8 mouse cellular contexts compared by ENCODE assay signal in genomic region chr3:34019540-34020381, GRCm38 (mm10). TPM values are rescaled to one million over a fixed set of nuclear protein-coding genes. Genes with fewer than 3 reads are reported as not detected.
DNase-seq lines count a peak whose midpoint lies in the region; ATAC-seq and TF ChIP-seq lines count a peak whose summit lies in the region.

Fxr1 (plus strand) TSS chr3:34019943.

- H3K9me3 ChIP-seq in heart, embryonic 10.5 days = no peaks in the 10 kb centered on the region
- H3K9me3 ChIP-seq in kidney, embryonic 14.5 days (ENCODE audit: control insufficient read depth, low read length) = no peaks in the 10 kb centered on the region; the same call in 1 of the 2 replicates
- no peaks in the 10 kb centered on the region for H3K9me3 ChIP-seq in limb, embryonic 14.5 days (ENCODE audit: control insufficient read depth, low read length)
- H3K9me3 ChIP-seq in midbrain, embryonic 16.5 days (replicated peaks; ENCODE audit: control insufficient read depth, low read length, poor library complexity, severe bottlenecking) = no peaks in the 10 kb centered on the region

- peak within 1 kb of the TSS; percentile 62 for H3K4me2 ChIP-seq in kidney, embryonic 14.5 days (replicated peaks; ENCODE audit: low read depth, low read length)
- peak within 1 kb of the TSS; percentile 72 for H3K4me2 ChIP-seq in limb, embryonic 14.5 days (replicated peaks; ENCODE audit: low read depth, low read length, severe bottlenecking)
- H3K4me2 ChIP-seq in midbrain, embryonic 16.5 days (ENCODE audit: low read length) = peak within 1 kb of the TSS; percentile 78

- peak within 1 kb of the TSS; percentile 98 for H3K9ac ChIP-seq in kidney, embryonic 14.5 days (ENCODE audit: low read depth, low read length)
- H3K9ac ChIP-seq in limb, embryonic 14.5 days (ENCODE audit: low read depth, low read length, severe bottlenecking) = peak within 1 kb of the TSS; percentile 99
- H3K9ac ChIP-seq in midbrain, embryonic 16.5 days (ENCODE audit: low read depth, low read length) = peak within 1 kb of the TSS; percentile 99

- peak; percentile 62; the same call in 1 of the 2 replicates for TF ChIP-seq POLR2A in brain, embryonic 14.5 days (IDR thresholded peaks at IDR 0.05; ENCODE audit: borderline replicate concordance, extremely low read depth, insufficient read depth, insufficient read length, poor library complexity, severe bottlenecking)
- peak; percentile 88; the same call in 1 of the 2 replicates for TF ChIP-seq POLR2A in limb, embryonic 14.5 days (IDR thresholded peaks at IDR 0.05; ENCODE audit: borderline replicate concordance, extremely low read depth, insufficient read depth, insufficient read length)
- peak; percentile 69 for TF ChIP-seq POLR2A in spleen, adult 2 months (IDR thresholded peaks at IDR 0.05; ENCODE audit: low read depth, low read length)

- DNase-seq in B cell, adult 2 months = peak; percentile 80 to 82
- DNase-seq in brain, embryonic 14.5 days (ENCODE audit: low read depth) = peak; percentile 92
- DNase-seq in heart, embryonic 10.5 days (ENCODE audit: low spot score) = peak; percentile 91
- peak; percentile 85 for DNase-seq in limb, embryonic 14.5 days (ENCODE audit: low spot score)
- peak; percentile 62 to 76 for DNase-seq in spleen, adult 2 months (ENCODE audit: low read depth in 1 of 2, low spot score in 2 of 2)

- TF ChIP-seq CTCF in brain, embryonic 14.5 days (IDR thresholded peaks at IDR 0.05; ENCODE audit: borderline replicate concordance, extremely low read depth, insufficient read depth, insufficient read length) = no peak
- TF ChIP-seq CTCF in spleen, adult 2 months (IDR thresholded peaks at IDR 0.05; ENCODE audit: extremely low read depth, insufficient read depth, insufficient read length, insufficient replicate concordance) = no peak

- WGBS in heart, embryonic 10.5 days = 1% methylated on average over 64 of the region's 97 CpGs
- under 1% methylated on average over 40 of the region's 97 CpGs for WGBS in kidney, embryonic 14.5 days
- 2% methylated on average over 37 of the region's 97 CpGs for WGBS in limb, embryonic 14.5 days
- under 1% methylated on average over 68 of the region's 97 CpGs for WGBS in midbrain, embryonic 16.5 days
- WGBS in spleen, adult 2 months = 2% methylated on average over 77 of the region's 97 CpGs

- ATAC-seq in erythroblast, adult 5-6 weeks (replicated peaks; ENCODE audit: low FRiP score, poor library complexity, severe bottlenecking) = peak; percentile 89
- ATAC-seq in kidney, embryonic 14.5 days (ENCODE audit: low FRiP score, low TSS enrichment) = peak; percentile 98
- peak; percentile 96 for ATAC-seq in limb, embryonic 14.5 days (ENCODE audit: low FRiP score, low read depth)
- peak; percentile 97 for ATAC-seq in midbrain, embryonic 16.5 days

- H3K36me3 ChIP-seq in heart, embryonic 10.5 days = 0 out of 2 replicates have a peak, but pooled peaks cover 2% of the 10 kb centered on the region
- H3K36me3 ChIP-seq in kidney, embryonic 14.5 days (ENCODE audit: control insufficient read depth, insufficient read depth, low read length) = no peaks in the 10 kb centered on the region
- H3K36me3 ChIP-seq in limb, embryonic 14.5 days (ENCODE audit: control insufficient read depth, insufficient read depth, low read length) = no peaks in the 10 kb centered on the region
- H3K36me3 ChIP-seq in midbrain, embryonic 16.5 days (ENCODE audit: control insufficient read depth, insufficient read depth, low read length) = no peaks in the 10 kb centered on the region
- no peaks in the 10 kb centered on the region for H3K36me3 ChIP-seq in spleen, adult 2 months (ENCODE audit: control insufficient read depth, insufficient read depth, low read length)

- peak within 1 kb of the TSS; percentile 91 for H3K4me3 ChIP-seq in heart, embryonic 10.5 days
- peak within 1 kb of the TSS; percentile 97 for H3K4me3 ChIP-seq in kidney, embryonic 14.5 days (ENCODE audit: low read length)
- H3K4me3 ChIP-seq in limb, embryonic 14.5 days (replicated peaks; ENCODE audit: low read length) = peak within 1 kb of the TSS; percentile 95
- H3K4me3 ChIP-seq in midbrain, embryonic 16.5 days (ENCODE audit: low read depth, low read length) = peak within 1 kb of the TSS; percentile 96
- peak within 1 kb of the TSS; percentile 99 for H3K4me3 ChIP-seq in spleen, adult 2 months (ENCODE audit: extremely low read depth, insufficient read depth, insufficient read length)

- peaks cover 13% of the 10 kb centered on the region for H3K4me1 ChIP-seq in heart, embryonic 10.5 days
- 0 out of 2 replicates have a peak, but pooled peaks cover 4% of the 10 kb centered on the region for H3K4me1 ChIP-seq in kidney, embryonic 14.5 days (ENCODE audit: control insufficient read depth, insufficient read depth, low read length)
- H3K4me1 ChIP-seq in limb, embryonic 14.5 days (ENCODE audit: control insufficient read depth, insufficient read depth, low read length) = peaks cover 7% of the 10 kb centered on the region; the same call in 1 of the 2 replicates
- peaks cover 11% of the 10 kb centered on the region for H3K4me1 ChIP-seq in midbrain, embryonic 16.5 days (ENCODE audit: control insufficient read depth, insufficient read depth, low read length)
- peaks cover 4% of the 10 kb centered on the region for H3K4me1 ChIP-seq in spleen, adult 2 months (ENCODE audit: control insufficient read depth, insufficient read depth, insufficient read length)

- H3K27me3 ChIP-seq in heart, embryonic 10.5 days (ENCODE audit: insufficient read depth, poor library complexity, severe bottlenecking) = no peaks in the 10 kb centered on the region
- H3K27me3 ChIP-seq in kidney, embryonic 14.5 days (ENCODE audit: control insufficient read depth, insufficient read depth, low read length) = no peaks in the 10 kb centered on the region
- H3K27me3 ChIP-seq in limb, embryonic 14.5 days (ENCODE audit: control insufficient read depth, insufficient read depth, low read length) = no peaks in the 10 kb centered on the region
- H3K27me3 ChIP-seq in midbrain, embryonic 16.5 days (ENCODE audit: control insufficient read depth, insufficient read depth, low read depth, low read length) = no peaks in the 10 kb centered on the region
- H3K27me3 ChIP-seq in spleen, adult 2 months (ENCODE audit: control insufficient read depth, insufficient read depth, low read length) = no peaks in the 10 kb centered on the region

- peak within 1 kb of the TSS; percentile 100 for H3K27ac ChIP-seq in heart, embryonic 10.5 days
- peak within 1 kb of the TSS; percentile 95 for H3K27ac ChIP-seq in kidney, embryonic 14.5 days (ENCODE audit: low read depth, low read length)
- H3K27ac ChIP-seq in limb, embryonic 14.5 days (replicated peaks; ENCODE audit: low read depth, low read length) = peak within 1 kb of the TSS; percentile 92
- H3K27ac ChIP-seq in midbrain, embryonic 16.5 days (ENCODE audit: low read length) = peak within 1 kb of the TSS; percentile 91
- H3K27ac ChIP-seq in spleen, adult 2 months (ENCODE audit: insufficient read depth, low read length) = peak within 1 kb of the TSS; percentile 78

RNA-seq across cellular contexts. Expression of gene Fxr1, which starts in this region (rescaled TPM):
- 47.9 and 55.9 TPM in 2 replicates for polyA plus RNA-seq in brain, embryonic 14.5 days (2012; rRNA removed)
- total RNA-seq in erythroblast, adult 5-6 weeks (2015; ENCODE audit: low replicate concordance) = 41.8 and 48.0 TPM in 2 replicates
- total RNA-seq in erythroblast, adult 5-6 weeks (2017; ENCODE audit: low replicate concordance) = 83.4 and 93.7 TPM in 2 replicates
- 67.7 and 70.5 TPM in 2 replicates for polyA plus RNA-seq in heart, embryonic 10.5 days (2016; fragmentation: Nextera tagmentation; extraction: Ambion mirVana)
- 66.4 and 68.7 TPM in 2 replicates for polyA plus RNA-seq in kidney, embryonic 14.5 days (2014; fragmentation: Nextera tagmentation; extraction: Ambion mirVana)
- 51.4 and 80.4 TPM in 2 replicates for polyA plus RNA-seq in limb, embryonic 14.5 days (2012; rRNA removed)
- polyA plus RNA-seq in limb, embryonic 14.5 days (2014; fragmentation: Nextera tagmentation; extraction: Ambion mirVana) = 62.9 and 63.5 TPM in 2 replicates
- 31.6 and 36.9 TPM in 2 replicates for polyA plus RNA-seq in midbrain, embryonic 16.5 days (2015; fragmentation: Nextera tagmentation; extraction: Ambion mirVana)
- 4.6 and 4.8 TPM in 2 replicates for polyA plus RNA-seq in spleen, adult 2 months (2012; rRNA removed)

Comparison
In these comparisons a context has a peak if more than half of its experiments do, and no peak if none do; other contexts are left out.
1. Peak in every context shown above with its lines: DNase-seq, ATAC-seq, H3K4me3 ChIP-seq and H3K27ac ChIP-seq.